Mouse (Mus musculus): Measurements from ENCODE around the gene Aknad1. TPM values are rescaled to one million over a fixed set of nuclear protein-coding genes. Genes with fewer than 3 reads are reported as not detected.
A peak's percentile ranks its signal among the peaks of the same experiment; 100 is the strongest.

Aknad1 gene
- polyA plus RNA-seq, 1 experiment from 2014 or later: not detected

DNA sequence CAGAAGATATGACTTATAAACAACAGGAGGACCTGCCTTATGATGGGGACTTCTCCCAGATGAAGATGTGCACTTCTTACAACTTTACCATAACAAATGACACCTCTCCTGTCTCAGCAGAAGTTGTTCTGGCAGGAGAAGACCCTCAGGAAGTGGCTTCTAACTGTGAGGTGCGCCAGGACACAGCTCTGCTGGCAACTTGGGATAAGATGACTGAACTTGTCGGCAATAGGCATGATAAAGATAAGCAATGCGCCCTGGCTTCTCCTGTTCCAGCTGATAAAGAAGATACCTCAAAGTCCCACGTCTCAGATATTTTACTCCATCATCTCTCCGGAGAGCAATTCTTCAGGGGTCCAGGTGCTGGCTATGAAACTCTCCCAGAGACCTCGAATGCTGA, 12.2 kb downstream of the Aknad1 start:
- no peak overlapping the region for H3K4me2 ChIP-seq
- no peak overlapping the region for H3K27ac ChIP-seq (ENCODE audit: poor library complexity, severe bottlenecking)
- no peaks in the 10 kb centered on the region; the same call in 1 of the 2 replicates for H3K27me3 ChIP-seq (replicated peaks)
- 39% methylated on average over 6 of the region's 6 CpGs for WGBS
- no peak overlapping the region for H3K9ac ChIP-seq
- no peak overlapping the region for H3K4me3 ChIP-seq
- no peaks in the 10 kb centered on the region for H3K36me3 ChIP-seq
- no peaks in the 10 kb centered on the region for H3K4me1 ChIP-seq (replicated peaks)
- no peak for ATAC-seq (ENCODE audit: insufficient number of reproducible peaks, low FRiP score)
- H3K9me3 ChIP-seq (replicated peaks): no peaks in the 10 kb centered on the region

DNA sequence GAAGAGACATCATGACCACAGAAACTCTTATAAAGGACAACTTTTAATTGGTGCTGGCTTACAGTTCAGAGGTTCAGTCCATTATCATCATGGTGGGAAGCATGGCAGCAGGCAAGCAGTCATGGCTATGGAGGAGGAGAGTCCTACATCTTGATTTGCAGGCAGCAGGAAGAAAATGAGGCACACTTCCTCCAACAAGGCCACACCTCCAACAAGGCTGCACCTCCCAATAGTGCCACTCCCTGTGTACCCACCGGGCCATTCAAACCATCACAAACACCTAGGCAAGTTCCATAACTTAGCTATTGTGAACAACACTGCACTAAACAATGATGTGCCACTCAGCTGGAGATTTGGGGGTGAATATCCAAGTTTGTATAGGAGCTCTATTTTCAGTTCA, 15.1 kb downstream of the Aknad1 start:
- Histone ChIP-seq H3K9ac (no peak overlapping the region), H3K9me3 (replicated peaks) (no peaks in the 10 kb centered on the region), H3K27ac (ENCODE audit: poor library complexity, severe bottlenecking) (no peak overlapping the region), H3K4me1 (replicated peaks) (no peaks in the 10 kb centered on the region), H3K36me3 (no peaks in the 10 kb centered on the region), H3K4me3 (no peak overlapping the region), H3K4me2 (no peak overlapping the region), H3K27me3 (replicated peaks) (0 out of 2 replicates have a peak, but pooled peaks cover 3% of the 10 kb centered on the region)
- WGBS: 86% methylated on average over 1 of the region's 1 CpGs
- no peak for ATAC-seq (ENCODE audit: insufficient number of reproducible peaks, low FRiP score)

DNA sequence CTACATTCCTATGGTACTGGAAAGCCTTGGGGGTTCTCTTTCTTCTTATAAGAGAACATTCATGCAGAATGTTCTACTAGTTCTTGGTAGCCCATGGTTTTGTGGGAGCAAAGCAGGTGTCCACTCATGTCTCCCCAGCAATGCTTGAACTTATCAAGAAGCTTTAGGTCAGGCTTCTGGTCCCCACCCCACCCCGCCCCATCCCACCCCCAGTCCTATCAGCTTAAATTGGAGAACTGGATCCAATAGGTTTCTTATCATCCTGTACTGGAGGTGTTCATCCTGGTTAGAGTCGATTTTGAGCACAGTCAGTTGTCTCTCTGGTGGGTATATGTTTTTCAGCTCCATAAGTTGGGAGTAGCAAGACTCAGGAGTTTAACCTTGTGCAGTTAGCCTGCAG, 16.1 kb downstream of the Aknad1 start:
- Histone ChIP-seq H3K36me3 (no peaks in the 10 kb centered on the region), H3K27me3 (replicated peaks) (peaks cover 9% of the 10 kb centered on the region; the same call in 1 of the 2 replicates), H3K4me1 (replicated peaks) (no peaks in the 10 kb centered on the region), H3K9ac (no peak overlapping the region), H3K4me3 (no peak overlapping the region), H3K4me2 (no peak overlapping the region), H3K9me3 (replicated peaks) (no peaks in the 10 kb centered on the region), H3K27ac (ENCODE audit: poor library complexity, severe bottlenecking) (no peak overlapping the region)
- 79% methylated on average over 2 of the region's 2 CpGs for WGBS
- no peak for ATAC-seq (ENCODE audit: insufficient number of reproducible peaks, low FRiP score)

DNA sequence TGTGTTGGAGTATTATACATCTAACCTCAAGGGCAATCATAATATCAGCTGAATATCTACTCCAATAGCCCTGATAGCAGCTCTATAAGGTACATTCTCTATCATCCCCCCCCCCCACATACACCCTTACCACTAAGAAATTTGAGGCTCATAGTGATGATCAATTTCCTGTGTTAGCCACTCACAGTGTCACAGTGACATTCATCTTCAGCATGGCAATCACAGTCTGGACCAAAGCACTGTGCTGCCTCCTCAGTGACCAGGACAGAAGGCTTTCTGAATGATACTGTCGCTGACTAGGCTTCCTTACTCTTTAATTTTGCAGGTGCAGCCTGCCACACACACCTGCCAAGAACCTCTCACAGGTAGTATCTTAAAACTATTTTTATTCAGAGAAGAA, 16.7 kb downstream of the Aknad1 start:
- WGBS: 67% methylated on average over 1 of the region's 1 CpGs

DNA sequence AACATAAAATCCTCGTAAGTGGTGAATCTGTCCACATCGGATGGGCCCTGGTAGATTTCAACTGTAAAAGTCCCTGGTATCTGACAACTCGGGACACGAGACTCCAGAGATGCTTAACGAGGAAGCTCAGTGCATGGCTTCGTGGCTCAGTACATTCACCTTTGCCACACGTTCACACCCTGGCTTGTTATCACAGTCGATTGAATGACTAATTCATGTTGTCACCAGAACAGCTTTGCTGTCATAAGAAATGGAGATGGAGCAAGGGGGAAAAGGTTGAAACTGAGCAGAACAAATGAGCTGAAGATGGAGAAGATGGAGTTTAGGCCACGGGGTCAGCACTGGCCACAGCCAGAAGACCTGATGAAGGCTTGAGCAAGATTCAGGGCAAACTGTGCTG, 18.1 kb downstream of the Aknad1 start:
- Histone ChIP-seq H3K4me1 (replicated peaks) (no peaks in the 10 kb centered on the region), H3K27me3 (replicated peaks) (peaks cover 9% of the 10 kb centered on the region; the same call in 1 of the 2 replicates), H3K9ac (no peak overlapping the region), H3K4me3 (no peak overlapping the region), H3K4me2 (no peak overlapping the region), H3K9me3 (replicated peaks) (no peaks in the 10 kb centered on the region), H3K27ac (ENCODE audit: poor library complexity, severe bottlenecking) (no peak overlapping the region), H3K36me3 (no peaks in the 10 kb centered on the region)
- no peak for ATAC-seq (ENCODE audit: insufficient number of reproducible peaks, low FRiP score)
- 60% methylated on average over 9 of the region's 9 CpGs for WGBS

More for the DNA sequence above, 16.7 kb downstream of the Aknad1 start:
- no peaks in the 10 kb centered on the region for H3K9me3 ChIP-seq (replicated peaks)
- H3K4me3 ChIP-seq: no peak overlapping the region
- H3K9ac ChIP-seq: no peak overlapping the region
- H3K36me3 ChIP-seq: no peaks in the 10 kb centered on the region
- peaks cover 9% of the 10 kb centered on the region; the same call in 1 of the 2 replicates for H3K27me3 ChIP-seq (replicated peaks)
- no peak overlapping the region for H3K27ac ChIP-seq (ENCODE audit: poor library complexity, severe bottlenecking)
- H3K4me1 ChIP-seq (replicated peaks): no peaks in the 10 kb centered on the region
- ATAC-seq (ENCODE audit: insufficient number of reproducible peaks, low FRiP score): no peak
- H3K4me2 ChIP-seq: no peak overlapping the region

DNA sequence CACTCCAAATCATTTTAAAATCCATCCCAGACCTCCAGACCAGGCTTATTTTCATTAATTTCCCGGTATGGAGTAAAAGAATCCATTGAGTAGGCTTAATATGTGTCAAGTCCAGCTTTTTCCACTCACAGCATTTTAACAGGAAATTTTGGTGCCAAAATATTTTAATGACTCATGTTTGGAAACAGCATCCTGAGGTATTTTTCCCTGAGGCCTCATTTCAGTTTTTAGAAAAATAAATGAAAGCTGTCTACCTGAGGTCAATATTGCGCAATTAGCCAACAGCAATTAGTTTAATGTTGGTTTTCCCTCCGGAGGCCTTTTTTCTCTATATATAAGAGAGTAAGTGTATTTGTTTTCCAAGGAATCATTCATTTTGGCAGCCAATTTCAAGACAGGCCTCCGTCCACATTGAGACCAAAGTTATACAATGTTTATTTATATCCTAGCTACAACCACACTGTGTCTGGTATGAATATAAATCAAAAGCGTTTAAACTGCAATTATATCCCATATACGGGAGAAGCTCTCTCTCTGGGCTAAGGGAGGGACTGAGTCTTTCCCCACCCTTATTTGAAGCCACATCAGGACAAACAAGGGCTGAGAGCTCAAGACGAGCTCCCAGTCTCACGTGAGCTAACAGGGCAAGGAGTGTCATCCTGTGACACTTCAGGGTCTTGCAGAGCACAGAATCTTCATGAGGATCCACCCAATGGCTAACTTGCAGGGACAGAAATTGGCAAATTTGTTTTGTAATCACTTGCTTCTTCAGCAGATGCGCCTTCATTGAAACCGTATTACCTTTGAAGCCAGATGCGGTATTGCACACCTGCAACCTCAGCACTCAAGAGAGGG, 20.3 kb downstream of the Aknad1 start:
- Histone ChIP-seq H3K4me1 (replicated peaks) (0 out of 2 replicates have a peak, but pooled peaks cover 2% of the 10 kb centered on the region), H3K36me3 (no peaks in the 10 kb centered on the region), H3K4me2 (no peak overlapping the region), H3K9me3 (replicated peaks) (no peaks in the 10 kb centered on the region), H3K27me3 (replicated peaks) (peaks cover 9% of the 10 kb centered on the region; the same call in 1 of the 2 replicates), H3K9ac (no peak overlapping the region), H3K4me3 (no peak overlapping the region), H3K27ac (ENCODE audit: poor library complexity, severe bottlenecking) (no peak overlapping the region)
- ATAC-seq (ENCODE audit: insufficient number of reproducible peaks, low FRiP score): no peak
- WGBS: 83% methylated on average over 11 of the region's 11 CpGs

DNA sequence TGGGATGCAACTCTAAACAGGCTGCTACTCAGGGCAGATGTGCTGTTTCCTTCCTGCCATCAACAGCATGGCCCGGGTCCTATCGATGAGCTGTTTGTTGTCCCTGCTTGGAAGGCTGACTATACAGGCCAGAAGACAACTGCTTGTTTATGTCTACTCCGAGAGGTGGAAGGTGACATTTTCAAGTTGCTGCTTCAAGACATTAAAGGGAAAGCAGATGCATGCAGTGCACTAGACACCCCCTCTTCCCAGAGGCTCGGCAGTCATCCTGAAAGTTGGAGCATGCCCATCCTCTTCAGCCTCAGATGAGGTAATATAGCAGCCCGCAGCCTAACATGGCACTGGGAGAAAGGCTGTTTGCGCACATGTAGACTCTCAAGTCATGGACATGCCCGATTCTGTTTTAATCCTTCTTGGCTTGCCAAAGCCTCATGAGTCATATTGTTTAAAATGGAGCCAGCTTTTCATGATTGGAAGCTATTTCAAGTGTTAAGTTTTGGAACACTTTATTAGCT, 23.2 kb downstream of the Aknad1 start:
- Histone ChIP-seq H3K27ac (ENCODE audit: poor library complexity, severe bottlenecking) (no peak overlapping the region), H3K4me3 (no peak overlapping the region), H3K36me3 (no peaks in the 10 kb centered on the region), H3K4me1 (replicated peaks) (peaks cover 6% of the 10 kb centered on the region; the same call in 1 of the 2 replicates), H3K4me2 (no peak overlapping the region), H3K9ac (no peak overlapping the region), H3K27me3 (replicated peaks) (peaks cover 9% of the 10 kb centered on the region; the same call in 1 of the 2 replicates), H3K9me3 (replicated peaks) (no peaks in the 10 kb centered on the region)
- WGBS: 78% methylated on average over 7 of the region's 7 CpGs
- no peak for ATAC-seq (ENCODE audit: insufficient number of reproducible peaks, low FRiP score)

DNA sequence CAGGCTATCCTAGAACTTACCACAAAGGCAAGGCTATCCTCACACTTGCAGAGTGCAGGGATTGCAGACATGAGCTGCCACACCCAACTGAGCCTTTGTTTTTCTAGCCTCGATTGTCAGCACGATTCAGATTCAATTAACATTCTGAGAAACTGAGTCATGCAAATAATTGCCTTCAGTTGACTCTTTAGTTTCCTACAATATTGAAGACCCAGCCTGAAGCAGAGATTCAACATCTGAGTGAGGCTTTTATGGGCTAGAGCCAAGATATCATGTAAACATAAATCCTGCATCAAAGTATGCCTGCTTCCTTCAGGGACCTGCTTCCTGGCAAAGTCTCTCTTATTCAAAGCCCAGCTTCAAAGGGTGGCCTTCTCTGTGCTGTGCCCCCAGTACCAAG, 24.2 kb downstream of the Aknad1 start:
- Histone ChIP-seq H3K4me3 (no peak overlapping the region), H3K9ac (no peak overlapping the region), H3K4me1 (replicated peaks) (peaks cover 6% of the 10 kb centered on the region; the same call in 1 of the 2 replicates), H3K36me3 (no peaks in the 10 kb centered on the region), H3K4me2 (no peak overlapping the region), H3K9me3 (replicated peaks) (no peaks in the 10 kb centered on the region), H3K27me3 (replicated peaks) (peaks cover 5% of the 10 kb centered on the region; the same call in 1 of the 2 replicates), H3K27ac (ENCODE audit: poor library complexity, severe bottlenecking) (no peak overlapping the region)
- ATAC-seq (ENCODE audit: insufficient number of reproducible peaks, low FRiP score): no peak
- 71% methylated on average over 2 of the region's 2 CpGs for WGBS

DNA sequence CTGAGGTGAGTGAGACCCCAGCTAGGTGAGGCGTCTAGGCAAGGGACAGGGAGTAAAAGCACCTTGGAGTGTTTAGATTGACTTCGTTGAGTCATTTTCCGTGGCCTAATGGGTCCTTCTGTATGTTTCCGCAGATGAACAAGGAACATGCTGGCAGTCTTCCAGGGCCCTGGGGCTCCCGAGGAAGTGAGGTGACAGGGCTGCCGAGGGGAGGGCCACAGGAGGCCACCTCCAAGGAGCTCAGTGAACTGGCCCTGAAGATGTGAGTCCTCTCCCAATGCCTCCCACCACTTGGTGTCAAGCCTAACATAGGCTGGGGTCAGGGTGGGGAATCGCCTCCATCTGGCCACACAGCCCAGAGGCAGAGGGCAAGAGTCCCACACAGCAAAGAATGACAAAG, 25.5 kb downstream of the Aknad1 start:
- Histone ChIP-seq H3K4me2 (no peak overlapping the region), H3K27ac (ENCODE audit: poor library complexity, severe bottlenecking) (no peak overlapping the region), H3K4me3 (no peak overlapping the region), H3K4me1 (replicated peaks) (peaks cover 6% of the 10 kb centered on the region; the same call in 1 of the 2 replicates), H3K9ac (no peak overlapping the region), H3K9me3 (replicated peaks) (no peaks in the 10 kb centered on the region), H3K27me3 (replicated peaks) (peaks cover 5% of the 10 kb centered on the region; the same call in 1 of the 2 replicates), H3K36me3 (no peaks in the 10 kb centered on the region)
- 48% methylated on average over 7 of the region's 7 CpGs for WGBS
- 0 out of 2 replicates have a peak, but pooled peaks have one; percentile 37 for ATAC-seq (ENCODE audit: insufficient number of reproducible peaks, low FRiP score)

DNA sequence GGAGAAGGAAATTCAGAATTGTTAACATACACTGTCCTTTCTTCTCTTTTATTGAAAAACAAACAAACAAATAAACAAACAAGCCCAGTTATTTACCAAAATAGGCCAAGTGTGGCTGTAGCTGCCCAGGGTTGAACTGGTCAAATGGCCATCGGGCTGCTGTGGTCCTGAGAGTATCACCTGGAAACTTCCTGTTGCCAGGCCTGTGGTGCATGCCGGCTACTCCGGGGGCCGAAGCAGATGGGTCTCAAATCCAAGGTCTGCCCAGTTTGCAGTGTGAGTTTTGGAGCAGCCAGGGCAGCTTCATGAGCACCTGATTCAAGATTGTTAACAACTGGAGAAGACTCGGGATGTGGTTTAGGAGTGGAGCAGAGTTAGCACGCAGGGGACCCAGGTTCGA, 26.0 kb downstream of the Aknad1 start:
- H3K9me3 ChIP-seq (replicated peaks): no peaks in the 10 kb centered on the region
- peaks cover 6% of the 10 kb centered on the region; the same call in 1 of the 2 replicates for H3K4me1 ChIP-seq (replicated peaks)
- H3K4me3 ChIP-seq: no peak overlapping the region
- no peak overlapping the region for H3K27ac ChIP-seq (ENCODE audit: poor library complexity, severe bottlenecking)
- 82% methylated on average over 7 of the region's 7 CpGs for WGBS
- H3K9ac ChIP-seq: no peak overlapping the region
- H3K27me3 ChIP-seq (replicated peaks): no peaks in the 10 kb centered on the region; the same call in 1 of the 2 replicates
- no peaks in the 10 kb centered on the region for H3K36me3 ChIP-seq
- no peak overlapping the region for H3K4me2 ChIP-seq
- ATAC-seq (ENCODE audit: insufficient number of reproducible peaks, low FRiP score): no peak

DNA sequence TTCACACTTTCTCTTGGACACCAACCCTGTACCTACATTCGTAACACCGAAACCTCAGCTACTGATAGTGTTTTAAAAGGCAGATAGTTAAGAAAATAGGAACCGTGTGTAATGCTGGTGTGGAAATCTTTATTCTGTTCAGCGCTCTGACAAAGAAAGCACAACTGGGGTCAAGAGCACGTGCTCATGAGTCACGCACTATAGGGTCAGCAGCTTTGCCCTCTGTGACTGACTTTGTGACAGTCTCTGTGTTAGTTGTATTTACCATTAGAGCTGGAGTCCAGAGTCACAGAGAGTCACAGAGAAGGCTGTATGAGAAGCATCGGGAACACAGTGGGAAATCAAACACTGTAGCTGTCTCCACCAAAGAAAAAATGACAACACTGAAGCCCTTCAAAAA, 27.5 kb downstream of the Aknad1 start:
- no peaks in the 10 kb centered on the region for H3K9me3 ChIP-seq (replicated peaks)
- H3K4me1 ChIP-seq (replicated peaks): peaks cover 12% of the 10 kb centered on the region
- WGBS: 72% methylated on average over 7 of the region's 7 CpGs

More for the DNA sequence above, 27.5 kb downstream of the Aknad1 start:
- ATAC-seq (ENCODE audit: insufficient number of reproducible peaks, low FRiP score): no peak
- Histone ChIP-seq H3K36me3 (no peaks in the 10 kb centered on the region), H3K9ac (no peak overlapping the region), H3K27ac (ENCODE audit: poor library complexity, severe bottlenecking) (no peak overlapping the region), H3K4me2 (no peak overlapping the region), H3K27me3 (replicated peaks) (no peaks in the 10 kb centered on the region), H3K4me3 (no peak overlapping the region)
